Mouse (Mus musculus): Measurements from ENCODE around the gene Nupr1l. TPM values are rescaled to one million over a fixed set of nuclear protein-coding genes. Genes with fewer than 3 reads are reported as not detected.
"Not testable (repeated sequence)": the region's sequence is repeated elsewhere in the genome, so short reads cannot be mapped to it uniquely, and the experiment has no call there.

Gene Nupr1l
- polyA plus RNA-seq, 1 experiment from 2014 or later: 2.3 TPM

- H3K9me3 ChIP-seq (ENCODE audit: control insufficient read depth, low read length): no peaks in the 10 kb centered on the region
- H3K9ac ChIP-seq (ENCODE audit: low read depth, low read length): no peak overlapping the region
- no peaks in the 10 kb centered on the region for H3K36me3 ChIP-seq (ENCODE audit: control insufficient read depth, insufficient read depth, low read length)
- 80% methylated on average over 7 of the region's 7 CpGs for WGBS
- ATAC-seq: no peak
- H3K27ac ChIP-seq (ENCODE audit: low read length): no peak overlapping the region
- no peaks in the 10 kb centered on the region for H3K27me3 ChIP-seq (replicated peaks; ENCODE audit: control insufficient read depth, insufficient read depth, low read length)
- H3K4me1 ChIP-seq (ENCODE audit: control insufficient read depth, insufficient read depth, low read length): peaks cover 5% of the 10 kb centered on the region; the same call in 1 of the 2 replicates
- H3K4me3 ChIP-seq (ENCODE audit: low read length): no peak overlapping the region
- H3K4me2 ChIP-seq (ENCODE audit: low read depth, low read length): no peak overlapping the region
Measured at GRCm38 (mm10) chr5:129909591-129909990, 1.3 kb downstream of the Nupr1l start.

- no peak overlapping the region for H3K9ac ChIP-seq (ENCODE audit: low read depth, low read length)
Measured at GRCm38 (mm10) chr5:129914024-129914423, 5.7 kb downstream of the Nupr1l start.

GRCm38 (mm10) chr5:129915491-129915890 lies 7.2 kb downstream of the Nupr1l start:
- H3K4me1 ChIP-seq (ENCODE audit: control insufficient read depth, insufficient read depth, low read length); H3K36me3 ChIP-seq (ENCODE audit: control insufficient read depth, insufficient read depth, low read length); H3K9ac ChIP-seq (ENCODE audit: low read depth, low read length); H3K4me2 ChIP-seq (ENCODE audit: low read depth, low read length); H3K27ac ChIP-seq (ENCODE audit: low read length); H3K9me3 ChIP-seq (ENCODE audit: control insufficient read depth, low read length); H3K27me3 ChIP-seq (replicated peaks; ENCODE audit: control insufficient read depth, insufficient read depth, low read length); H3K4me3 ChIP-seq (ENCODE audit: low read length); ATAC-seq: not testable (repeated sequence)
- 79% methylated on average over 11 of the region's 11 CpGs for WGBS

More at GRCm38 (mm10) chr5:129914024-129914423, 5.7 kb downstream of the Nupr1l start:
- H3K9me3 ChIP-seq (ENCODE audit: control insufficient read depth, low read length): no peaks in the 10 kb centered on the region
- ATAC-seq: no peak
- no peaks in the 10 kb centered on the region for H3K27me3 ChIP-seq (replicated peaks; ENCODE audit: control insufficient read depth, insufficient read depth, low read length)
- H3K4me2 ChIP-seq (ENCODE audit: low read depth, low read length): no peak overlapping the region
- peaks cover 2% of the 10 kb centered on the region; the same call in 1 of the 2 replicates for H3K4me1 ChIP-seq (ENCODE audit: control insufficient read depth, insufficient read depth, low read length)
- no peaks in the 10 kb centered on the region for H3K36me3 ChIP-seq (ENCODE audit: control insufficient read depth, insufficient read depth, low read length)
- no peak overlapping the region for H3K27ac ChIP-seq (ENCODE audit: low read length)
- 29% methylated on average over 2 of the region's 2 CpGs for WGBS
- no peak overlapping the region for H3K4me3 ChIP-seq (ENCODE audit: low read length)

- Histone ChIP-seq H3K9me3 (ENCODE audit: control insufficient read depth, low read length) (no peaks in the 10 kb centered on the region), H3K27me3 (replicated peaks; ENCODE audit: control insufficient read depth, insufficient read depth, low read length) (no peaks in the 10 kb centered on the region), H3K4me1 (ENCODE audit: control insufficient read depth, insufficient read depth, low read length) (no peaks in the 10 kb centered on the region), H3K4me3 (ENCODE audit: low read length) (no peak overlapping the region), H3K9ac (ENCODE audit: low read depth, low read length) (no peak overlapping the region), H3K27ac (ENCODE audit: low read length) (no peak overlapping the region), H3K36me3 (ENCODE audit: control insufficient read depth, insufficient read depth, low read length) (no peaks in the 10 kb centered on the region), H3K4me2 (ENCODE audit: low read depth, low read length) (no peak overlapping the region)
- WGBS: 91% methylated on average over 24 of the region's 24 CpGs
- no peak for ATAC-seq
Measured at GRCm38 (mm10) chr5:129918065-129918651, 9.8 kb downstream of the Nupr1l start.

GRCm38 (mm10) chr5:129918752-129919151 lies 10.4 kb downstream of the Nupr1l start:
- ATAC-seq: no peak
- Histone ChIP-seq H3K27ac (ENCODE audit: low read length) (no peak overlapping the region), H3K4me3 (ENCODE audit: low read length) (no peak overlapping the region), H3K9ac (ENCODE audit: low read depth, low read length) (no peak overlapping the region), H3K4me2 (ENCODE audit: low read depth, low read length) (no peak overlapping the region), H3K9me3 (ENCODE audit: control insufficient read depth, low read length) (no peaks in the 10 kb centered on the region), H3K4me1 (ENCODE audit: control insufficient read depth, insufficient read depth, low read length) (no peaks in the 10 kb centered on the region), H3K27me3 (replicated peaks; ENCODE audit: control insufficient read depth, insufficient read depth, low read length) (no peaks in the 10 kb centered on the region), H3K36me3 (ENCODE audit: control insufficient read depth, insufficient read depth, low read length) (no peaks in the 10 kb centered on the region)
- 81% methylated on average over 9 of the region's 9 CpGs for WGBS

GRCm38 (mm10) chr5:129919320-129919719 lies 11.0 kb downstream of the Nupr1l start:
- H3K27ac ChIP-seq (ENCODE audit: low read length): no peak overlapping the region
- H3K9me3 ChIP-seq (ENCODE audit: control insufficient read depth, low read length): no peaks in the 10 kb centered on the region
- H3K9ac ChIP-seq (ENCODE audit: low read depth, low read length): no peak overlapping the region
- no peaks in the 10 kb centered on the region for H3K36me3 ChIP-seq (ENCODE audit: control insufficient read depth, insufficient read depth, low read length)
- H3K4me2 ChIP-seq (ENCODE audit: low read depth, low read length): no peak overlapping the region
- ATAC-seq: no peak
- no peak overlapping the region for H3K4me3 ChIP-seq (ENCODE audit: low read length)
- H3K4me1 ChIP-seq (ENCODE audit: control insufficient read depth, insufficient read depth, low read length): no peaks in the 10 kb centered on the region
- WGBS: 60% methylated on average over 8 of the region's 8 CpGs
- no peaks in the 10 kb centered on the region for H3K27me3 ChIP-seq (replicated peaks; ENCODE audit: control insufficient read depth, insufficient read depth, low read length)

- 96% methylated on average over 4 of the region's 4 CpGs for WGBS
- Histone ChIP-seq H3K27ac (ENCODE audit: low read length) (no peak overlapping the region), H3K9ac (ENCODE audit: low read depth, low read length) (no peak overlapping the region), H3K36me3 (ENCODE audit: control insufficient read depth, insufficient read depth, low read length) (no peaks in the 10 kb centered on the region), H3K27me3 (replicated peaks; ENCODE audit: control insufficient read depth, insufficient read depth, low read length) (no peaks in the 10 kb centered on the region), H3K9me3 (ENCODE audit: control insufficient read depth, low read length) (no peaks in the 10 kb centered on the region), H3K4me1 (ENCODE audit: control insufficient read depth, insufficient read depth, low read length) (no peaks in the 10 kb centered on the region), H3K4me2 (ENCODE audit: low read depth, low read length) (no peak overlapping the region), H3K4me3 (ENCODE audit: low read length) (no peak overlapping the region)
- ATAC-seq: no peak
Measured at GRCm38 (mm10) chr5:129921972-129922371, 13.6 kb downstream of the Nupr1l start.

GRCm38 (mm10) chr5:129924820-129925452 lies 16.6 kb downstream of the Nupr1l start:
- Histone ChIP-seq H3K9ac (ENCODE audit: low read depth, low read length) (no peak overlapping the region), H3K36me3 (ENCODE audit: control insufficient read depth, insufficient read depth, low read length) (no peaks in the 10 kb centered on the region), H3K27me3 (replicated peaks; ENCODE audit: control insufficient read depth, insufficient read depth, low read length) (no peaks in the 10 kb centered on the region), H3K4me2 (ENCODE audit: low read depth, low read length) (no peak overlapping the region), H3K9me3 (ENCODE audit: control insufficient read depth, low read length) (no peaks in the 10 kb centered on the region), H3K4me1 (ENCODE audit: control insufficient read depth, insufficient read depth, low read length) (peaks cover 2% of the 10 kb centered on the region; the same call in 1 of the 2 replicates), H3K4me3 (ENCODE audit: low read length) (no peak overlapping the region), H3K27ac (ENCODE audit: low read length) (0 out of 2 replicates have a peak overlapping the region, but pooled peaks have one; percentile 30)
- 72% methylated on average over 8 of the region's 8 CpGs for WGBS
- peak; percentile 85 for ATAC-seq

GRCm38 (mm10) chr5:129925933-129926332 lies 17.6 kb downstream of the Nupr1l start:
- 70% methylated on average over 5 of the region's 5 CpGs for WGBS
- no peak overlapping the region for H3K4me2 ChIP-seq (ENCODE audit: low read depth, low read length)
- peak overlapping the region; percentile 49; the same call in 1 of the 2 replicates for H3K27ac ChIP-seq (ENCODE audit: low read length)
- H3K9ac ChIP-seq (ENCODE audit: low read depth, low read length): no peak overlapping the region
- no peak overlapping the region for H3K4me3 ChIP-seq (ENCODE audit: low read length)
- peaks cover 3% of the 10 kb centered on the region; the same call in 1 of the 2 replicates for H3K4me1 ChIP-seq (ENCODE audit: control insufficient read depth, insufficient read depth, low read length)
- no peaks in the 10 kb centered on the region for H3K9me3 ChIP-seq (ENCODE audit: control insufficient read depth, low read length)
- no peaks in the 10 kb centered on the region for H3K36me3 ChIP-seq (ENCODE audit: control insufficient read depth, insufficient read depth, low read length)
- peak; percentile 45; the same call in 1 of the 2 replicates for ATAC-seq
- no peaks in the 10 kb centered on the region for H3K27me3 ChIP-seq (replicated peaks; ENCODE audit: control insufficient read depth, insufficient read depth, low read length)
